Mouse (Mus musculus) liver, postnatal 0 days (tissue): Measurements from ENCODE around the gene Plekha8.

Experiments used
- CTCF ChIP-seq: sonication (generic); IDR thresholded peaks from 2 replicates; pipeline ENCODE4 v1.5.1; 2016; ENCODE audit warnings: antibody characterized with exemption, low read depth
- EP300 ChIP-seq: IDR thresholded peaks from 2 replicates; pipeline ENCODE4 v1.6.1; 2016; ENCODE audit warnings: antibody characterized with exemption, low read depth, mild to moderate bottlenecking

GRCm38 (mm10) chr6:54680891-54681745 is 86.2 kb downstream of the Plekha8 start, which contains the start of gene Mturn:
- TF ChIP-seq CTCF: no peak
- TF ChIP-seq EP300: no peak
